ENCODE assay signal across 8 mouse cellular contexts in the genomic region with DNA sequence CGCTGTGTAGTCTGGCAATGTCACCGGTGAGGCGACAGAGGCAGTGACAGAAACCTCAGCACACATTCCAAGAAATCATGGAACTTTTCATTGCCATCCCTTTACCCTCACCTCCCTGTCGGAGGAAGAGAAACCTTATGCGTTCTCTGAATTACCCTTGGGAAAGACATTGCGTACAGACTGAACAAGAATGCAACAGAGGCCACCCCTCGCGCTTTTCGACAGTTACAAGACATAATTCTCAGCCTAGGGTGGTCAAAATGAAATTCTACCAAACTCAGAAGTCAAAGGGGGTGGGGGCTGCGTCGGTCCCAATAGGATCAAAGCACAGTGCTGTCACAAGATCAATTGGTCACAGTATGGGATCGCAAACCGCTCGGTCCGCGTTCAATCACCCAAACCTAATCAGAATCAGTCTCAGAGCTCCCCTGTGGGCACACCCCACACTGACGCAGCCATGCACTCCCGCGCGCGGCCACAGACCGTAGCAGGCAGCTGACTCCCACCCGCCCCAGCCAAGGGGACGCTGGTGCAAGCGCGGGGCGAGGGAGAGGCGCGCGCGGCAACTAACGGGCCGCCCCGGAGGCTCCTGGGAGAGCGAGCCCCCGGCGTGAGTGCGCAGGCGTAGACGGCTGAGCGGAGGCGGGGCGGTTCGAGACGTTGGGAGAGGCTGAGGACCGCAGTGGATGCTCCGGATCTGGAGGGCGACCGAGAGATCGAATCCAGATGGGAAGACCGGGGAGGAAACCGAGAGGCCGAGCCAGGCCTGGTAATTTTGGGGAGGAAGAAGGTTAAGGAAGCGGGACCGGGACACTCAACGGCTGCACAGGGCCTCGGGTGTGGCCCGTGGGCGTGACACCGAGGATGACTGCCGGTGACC. TPM values are rescaled to one million over a fixed set of nuclear protein-coding genes. Genes with fewer than 3 reads are reported as not detected.
DNase-seq lines count a peak whose midpoint lies in the region; ATAC-seq and TF ChIP-seq lines count a peak whose summit lies in the region.

TSS of gene Zfp382 (plus strand) at position 635 of the 880 bp plus-strand sequence.

- 0 out of 2 replicates have a peak, but pooled peaks cover 3% of the 10 kb centered on the region for H3K9me3 ChIP-seq in ES-E14 (ENCODE audit: control insufficient read depth, insufficient read depth, low read depth, low read length)
- no peaks in the 10 kb centered on the region for H3K9me3 ChIP-seq in forebrain, embryonic 14.5 days (replicated peaks; ENCODE audit: control insufficient read depth, low read length)
- H3K9me3 ChIP-seq in liver, postnatal 0 days (ENCODE audit: low read length) = no peaks in the 10 kb centered on the region
- 0 out of 2 replicates have a peak, but pooled peaks cover under 1% of the 10 kb centered on the region for H3K9me3 ChIP-seq in neural tube, embryonic 13.5 days

- WGBS in forebrain, embryonic 14.5 days = under 1% methylated on average over 61 of the region's 61 CpGs
- WGBS in liver, postnatal 0 days (ENCODE audit: insufficient replicate concordance) = 1% methylated on average over 61 of the region's 61 CpGs
- 1% methylated on average over 61 of the region's 61 CpGs for WGBS in neural tube, embryonic 13.5 days

- H3K9ac ChIP-seq in ES-E14 (ENCODE audit: insufficient read depth, low read depth, low read length, poor library complexity, severe bottlenecking) = peak within 1 kb of the TSS; percentile 86
- H3K9ac ChIP-seq in forebrain, embryonic 14.5 days (ENCODE audit: low read length) = peak within 1 kb of the TSS; percentile 83
- H3K9ac ChIP-seq in liver, postnatal 0 days (replicated peaks) = peak within 1 kb of the TSS; percentile 67
- H3K9ac ChIP-seq in neural tube, embryonic 13.5 days = peak within 1 kb of the TSS; percentile 81

- H3K36me3 ChIP-seq in ES-E14 (ENCODE audit: control insufficient read depth, insufficient read depth, low read length, poor library complexity, severe bottlenecking) = no peaks in the 10 kb centered on the region; the same call in 1 of the 2 replicates
- peaks cover 11% of the 10 kb centered on the region; the same call in 1 of the 2 replicates for H3K36me3 ChIP-seq in forebrain, embryonic 14.5 days (ENCODE audit: control insufficient read depth, insufficient read depth, low read length)
- H3K36me3 ChIP-seq in liver, postnatal 0 days (replicated peaks; ENCODE audit: insufficient read depth, low read length) = peaks cover 5% of the 10 kb centered on the region; the same call in 1 of the 2 replicates
- H3K36me3 ChIP-seq in neural tube, embryonic 13.5 days = peaks cover 12% of the 10 kb centered on the region; the same call in 1 of the 2 replicates

- no peak for TF ChIP-seq EP300 in liver, postnatal 0 days (IDR thresholded peaks at IDR 0.05; ENCODE audit: low read depth)

- intact Hi-C loops in heart, postnatal 14 days (cut with DNase I) = loop anchor here (5.0 kb wide), 1 partner anchor 34 kb away; no protein-coding TSS in a partner anchor

- H3K4me3 ChIP-seq in ES-E14 (ENCODE audit: insufficient read depth in 1 of 2, low read depth in 1 of 2, low read length in 2 of 2, poor library complexity in 1 of 2, severe bottlenecking in 1 of 2) = peak within 1 kb of the TSS; percentile 78 to 86
- H3K4me3 ChIP-seq in forebrain, embryonic 14.5 days (ENCODE audit: low read depth, low read length) = peak within 1 kb of the TSS; percentile 74
- H3K4me3 ChIP-seq in liver, postnatal 0 days (ENCODE audit: low read depth, low read length) = peak within 1 kb of the TSS; percentile 62
- H3K4me3 ChIP-seq in neural tube, embryonic 13.5 days = peak within 1 kb of the TSS; percentile 77

- 0 out of 2 replicates have a peak, but pooled peaks have one; percentile 9 for TF ChIP-seq CTCF in liver, postnatal 0 days (IDR thresholded peaks at IDR 0.05; ENCODE audit: low read depth)

- peak; percentile 89 for DNase-seq in ES-E14 (ENCODE audit: low read depth, low spot score)
- DNase-seq in cerebellum, adult 11 months = peak; percentile 90
- DNase-seq in forebrain, embryonic 14.5 days (ENCODE audit: low spot score) = peak; percentile 95
- peak; percentile 92 to 95 for DNase-seq in heart, postnatal 14 days
- peak; percentile 90 for DNase-seq in layer of hippocampus, adult 11-12 months (ENCODE audit: low spot score)
- peak; percentile 92 for DNase-seq in liver, postnatal 0 days
- peak; percentile 79 for DNase-seq in telencephalon, adult 2 months (ENCODE audit: low read depth, low spot score)

- H3K27me3 ChIP-seq in forebrain, embryonic 14.5 days (replicated peaks; ENCODE audit: control insufficient read depth, insufficient read depth, low read length) = no peaks in the 10 kb centered on the region
- H3K27me3 ChIP-seq in liver, postnatal 0 days (ENCODE audit: insufficient read depth, low read length) = no peaks in the 10 kb centered on the region
- no peaks in the 10 kb centered on the region for H3K27me3 ChIP-seq in neural tube, embryonic 13.5 days

- ATAC-seq in forebrain, embryonic 14.5 days = peak; percentile 99
- ATAC-seq in liver, postnatal 0 days = peak; percentile 95
- peak; percentile 96 for ATAC-seq in neural tube, embryonic 13.5 days (ENCODE audit: low read depth)

- H3K4me1 ChIP-seq in ES-E14 (ENCODE audit: control insufficient read depth in 2 of 2, insufficient read depth in 2 of 2, low read length in 2 of 2, poor library complexity in 1 of 2) = peaks cover 0 to 4% of the 10 kb centered on the region in 2 experiments; a peak in 1 of 4 replicates
- H3K4me1 ChIP-seq in forebrain, embryonic 14.5 days (ENCODE audit: control insufficient read depth, insufficient read depth, low read length) = 0 out of 2 replicates have a peak, but pooled peaks cover 3% of the 10 kb centered on the region
- H3K4me1 ChIP-seq in liver, postnatal 0 days (ENCODE audit: insufficient read depth) = peaks cover 8% of the 10 kb centered on the region; the same call in 1 of the 2 replicates
- H3K4me1 ChIP-seq in neural tube, embryonic 13.5 days (replicated peaks) = peaks cover 13% of the 10 kb centered on the region

- in situ Hi-C loops in ES-E14 (cut with MboI; ENCODE audit: low sequenced_read_pairs in 2 of 2, unreplicated experiment in 2 of 2) = no loop called here

- H3K4me2 ChIP-seq in forebrain, embryonic 14.5 days (ENCODE audit: low read length) = peak within 1 kb of the TSS; percentile 66
- peak within 1 kb of the TSS; percentile 92 for H3K4me2 ChIP-seq in liver, postnatal 0 days (ENCODE audit: low read depth, low read length)
- peak within 1 kb of the TSS; percentile 68 for H3K4me2 ChIP-seq in neural tube, embryonic 13.5 days

- no peak within 1 kb of the TSS for H3K27ac ChIP-seq in ES-E14 (ENCODE audit: insufficient read depth, low read depth, low read length, poor library complexity, severe bottlenecking)
- H3K27ac ChIP-seq in forebrain, embryonic 14.5 days (ENCODE audit: low read depth, low read length) = peak within 1 kb of the TSS; percentile 76
- H3K27ac ChIP-seq in liver, postnatal 0 days (ENCODE audit: low read depth) = peak within 1 kb of the TSS; percentile 64
- H3K27ac ChIP-seq in neural tube, embryonic 13.5 days (replicated peaks) = peak within 1 kb of the TSS; percentile 83

TF ChIP-seq in ES-E14, 5 proteins besides CTCF, POLR2A, EP300 and RAD21:
- no peak for TF ChIP-seq ZNF384 (IDR thresholded peaks at IDR 0.05; ENCODE audit: low read depth, low read length)
- TF ChIP-seq HCFC1 (IDR thresholded peaks at IDR 0.05; ENCODE audit: borderline replicate concordance, insufficient read depth, low read length) = no peak
- no peak for TF ChIP-seq MAFK (IDR thresholded peaks at IDR 0.05; ENCODE audit: insufficient read depth, low read depth, low read length)
- no peak for TF ChIP-seq CHD2 (IDR thresholded peaks at IDR 0.05; ENCODE audit: low read depth, low read length)
- no peak for TF ChIP-seq ZC3H11A (IDR thresholded peaks at IDR 0.05; ENCODE audit: borderline replicate concordance, low read depth, low read length)

RNA-seq across cellular contexts. Expression of gene Zfp382, which starts in this region (rescaled TPM):
- total RNA-seq in ES-E14 (2012; rRNA removed) = 5.3 and 5.7 TPM in 2 replicates
- polyA plus RNA-seq in forebrain, embryonic 14.5 days (2014; fragmentation: Nextera tagmentation; extraction: Ambion mirVana) = 4.6 and 7.7 TPM in 2 replicates
- total RNA-seq in heart, postnatal 14 days (2021) = 1 to 10 TPM; 4.2 to 4.4 TPM
- polyA plus RNA-seq in liver, postnatal 0 days (2015; fragmentation: Nextera tagmentation; extraction: Ambion mirVana) = 0.54 and 0.75 TPM in 2 replicates
- polyA plus RNA-seq in neural tube, embryonic 13.5 days (2015; fragmentation: Nextera tagmentation; extraction: Ambion mirVana) = 13.4 and 13.8 TPM in 2 replicates

Comparison
In these comparisons a context has a peak if more than half of its experiments do, and no peak if none do; other contexts are left out.
1. Peak in DNase-seq, ATAC-seq, H3K4me3 ChIP-seq, H3K27ac ChIP-seq, H3K9ac ChIP-seq and H3K4me2 ChIP-seq in liver, postnatal 0 days; RNA of the gene not detected or under 1 TPM.